Mouse (Mus musculus) heart, adult 2 months (tissue): ENCODE data around the gene Gimap9.

Source experiments
- CTCF ChIP-seq: fragments of 200-600 bp; IDR thresholded peaks from 2 replicates; pipeline ENCODE4 v1.8.1; 2022; ENCODE audit warnings: antibody characterized with exemption, mild to moderate bottlenecking, moderate library complexity
- POLR2A ChIP-seq: fragments of 200-500 bp; IDR thresholded peaks from 2 replicates; pipeline ENCODE4 v1.6.1; 2011; ENCODE audit warnings: mild to moderate bottlenecking, low read depth, low read length, control low read depth; ENCODE audit not compliant: insufficient read depth

GRCm38 (mm10) chr6:48665471-48665870 is 10.5 kb upstream of the Gimap9 start:
- TF ChIP-seq POLR2A = no peak
- no peak for TF ChIP-seq CTCF
